Mouse (Mus musculus): ENCODE results near the gene Cdk2ap2.

- TF ChIP-seq CTCF (IDR thresholded peaks at IDR 0.05; ENCODE audit: low read depth, low read length), result no peak
- TF ChIP-seq POLR2A (IDR thresholded peaks at IDR 0.05; ENCODE audit: borderline replicate concordance, low read depth, low read length), result no peak
Observed at GRCm38 (mm10) chr19:4134354-4134753, 37.4 kb downstream of the Cdk2ap2 start.

All from bone marrow macrophage, adult 2 months (primary cell).